Mouse (Mus musculus) MEL-GATA-1-ER (cell line): ENCODE measurements around the gene Efhc1.

Experiments
- DNase-seq: peaks from one replicate; pipeline ENCODE4 v3.0.0-alpha.2; 2012; ENCODE audit warnings: low read depth; ENCODE audit errors: extremely low read depth

Gene Efhc1

DNA sequence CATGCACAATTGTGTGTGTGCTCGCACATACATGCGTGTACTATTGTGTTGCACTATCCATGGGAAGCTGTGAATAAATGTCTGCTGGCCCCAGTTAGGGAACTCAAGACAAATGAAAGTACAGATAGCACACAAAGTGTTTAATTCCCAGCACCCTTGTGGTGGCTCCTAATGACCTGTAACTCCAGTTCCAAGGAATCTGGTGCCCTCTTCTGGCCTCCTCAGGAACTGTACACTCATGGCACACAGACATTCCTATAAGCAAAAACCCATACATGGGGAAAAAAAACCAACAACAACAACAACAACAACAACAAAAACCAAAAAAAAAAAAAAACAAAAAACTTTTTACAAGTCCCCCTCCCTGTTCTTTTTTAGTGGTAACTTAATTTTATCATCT, 8.4 kb upstream of the Efhc1 start:
- no peak for DNase-seq

DNA sequence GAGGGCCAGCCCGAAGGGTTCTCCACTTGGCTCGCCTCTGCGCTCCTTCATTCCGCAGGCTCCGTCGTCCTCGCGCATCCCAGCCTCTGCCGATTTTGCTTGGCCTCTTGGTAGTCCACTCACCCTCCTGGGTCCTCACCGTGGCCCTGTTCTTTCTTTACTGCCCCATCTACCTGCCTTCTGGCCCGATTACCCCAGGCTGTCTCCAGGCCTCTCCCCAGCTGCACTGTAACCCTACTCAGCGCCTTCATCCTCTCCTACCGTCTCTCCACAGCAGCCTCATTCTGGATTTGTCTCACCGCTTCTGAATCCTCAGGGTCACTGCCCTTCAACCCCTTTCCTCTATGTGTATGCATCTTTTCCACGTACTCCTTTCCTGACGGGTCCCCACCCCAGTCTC, 373 bp downstream of the Efhc1 start:
- no peak for DNase-seq

GRCm38 (mm10) chr1:20954876-20955275, 3.5 kb downstream of the Efhc1 start:
- no peak for DNase-seq

DNA sequence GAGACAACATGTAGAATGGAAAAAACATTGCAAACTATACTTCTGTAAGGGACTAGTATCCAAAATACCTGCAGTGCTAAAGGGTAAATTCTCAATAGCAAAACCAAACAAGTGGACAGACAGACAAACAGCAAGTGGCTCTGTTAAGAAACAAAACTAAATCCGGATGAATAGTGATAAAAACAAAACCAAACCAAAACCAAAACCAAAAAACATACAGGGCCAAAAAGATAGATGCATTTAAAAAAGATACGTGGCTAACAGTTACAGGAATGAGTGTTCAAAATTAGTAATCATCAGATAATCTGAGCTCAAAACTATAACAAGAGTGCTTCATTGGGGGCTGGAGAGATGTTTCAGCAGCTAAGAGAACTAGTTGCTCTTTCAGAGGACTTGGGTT, 18.2 kb downstream of the Efhc1 start:
- no peak for DNase-seq

DNA sequence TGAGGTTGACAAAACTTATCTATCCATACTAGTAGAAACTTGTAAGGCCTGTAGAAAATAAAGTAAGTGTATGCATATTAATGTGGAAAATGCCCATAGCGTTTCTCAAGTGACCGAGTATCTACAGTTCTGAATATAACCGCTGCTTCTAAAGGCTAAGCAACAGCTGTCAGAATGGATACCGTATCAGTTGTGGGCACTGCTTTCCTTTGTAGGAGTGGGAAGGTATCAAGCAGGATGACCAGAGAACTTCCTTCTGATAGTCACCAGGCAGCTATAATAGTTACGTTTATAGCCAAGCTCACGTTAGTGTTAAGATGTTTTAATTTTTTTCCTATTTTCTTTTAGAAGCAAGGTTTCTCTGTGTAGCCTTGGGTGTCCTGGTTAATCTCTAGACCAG, 22.0 kb downstream of the Efhc1 start:
- DNase-seq, result no peak

GRCm38 (mm10) chr1:20974341-20975135, 23.1 kb downstream of the Efhc1 start:
- DNase-seq, result no peak

- no peak for DNase-seq
These were observed 29.1 kb downstream of the Efhc1 start for GRCm38 (mm10) chr1:20980553-20980952.

DNA sequence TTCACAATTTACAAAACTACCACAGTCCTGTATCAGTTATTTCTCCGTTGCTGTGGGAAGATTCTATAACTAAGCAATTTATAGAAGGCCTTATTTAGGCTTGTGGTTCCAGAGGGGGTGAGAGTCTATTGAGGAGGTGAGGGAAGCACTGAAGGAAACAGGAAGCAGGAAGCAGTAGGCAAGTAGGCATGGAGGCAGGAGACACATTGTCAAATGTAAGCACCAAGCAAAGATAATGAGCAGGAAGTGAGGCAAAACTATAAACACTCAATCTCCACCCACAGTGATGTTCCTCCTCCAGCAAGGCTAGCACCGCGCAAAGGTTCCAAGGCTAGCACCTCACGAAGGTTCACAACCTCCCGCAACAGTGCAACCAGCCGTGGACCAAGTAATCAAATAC, 30.3 kb downstream of the Efhc1 start:
- DNase-seq, result no peak

GRCm38 (mm10) chr1:20984103-20984502, 32.7 kb downstream of the Efhc1 start:
- DNase-seq, result no peak

DNA sequence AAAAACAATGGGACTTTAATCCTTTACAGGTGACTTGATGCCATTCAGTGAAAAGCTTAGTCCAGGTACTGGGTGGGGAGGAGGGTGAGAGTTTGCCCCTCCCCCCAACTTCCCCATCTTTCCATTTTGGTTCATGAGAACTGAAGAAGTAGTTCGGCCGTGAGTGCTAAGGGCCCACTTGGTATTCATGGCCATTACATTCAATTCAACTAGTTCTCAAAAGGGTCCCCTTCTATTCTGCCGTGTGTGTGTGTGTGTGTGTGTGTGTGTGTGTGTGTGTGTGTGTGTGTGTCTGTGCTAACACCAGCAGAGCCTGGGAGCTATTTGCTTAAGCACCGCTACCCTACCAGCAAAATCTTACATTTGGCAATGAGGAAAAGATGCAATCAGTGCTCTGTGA, 33.2 kb downstream of the Efhc1 start:
- no peak for DNase-seq

DNA sequence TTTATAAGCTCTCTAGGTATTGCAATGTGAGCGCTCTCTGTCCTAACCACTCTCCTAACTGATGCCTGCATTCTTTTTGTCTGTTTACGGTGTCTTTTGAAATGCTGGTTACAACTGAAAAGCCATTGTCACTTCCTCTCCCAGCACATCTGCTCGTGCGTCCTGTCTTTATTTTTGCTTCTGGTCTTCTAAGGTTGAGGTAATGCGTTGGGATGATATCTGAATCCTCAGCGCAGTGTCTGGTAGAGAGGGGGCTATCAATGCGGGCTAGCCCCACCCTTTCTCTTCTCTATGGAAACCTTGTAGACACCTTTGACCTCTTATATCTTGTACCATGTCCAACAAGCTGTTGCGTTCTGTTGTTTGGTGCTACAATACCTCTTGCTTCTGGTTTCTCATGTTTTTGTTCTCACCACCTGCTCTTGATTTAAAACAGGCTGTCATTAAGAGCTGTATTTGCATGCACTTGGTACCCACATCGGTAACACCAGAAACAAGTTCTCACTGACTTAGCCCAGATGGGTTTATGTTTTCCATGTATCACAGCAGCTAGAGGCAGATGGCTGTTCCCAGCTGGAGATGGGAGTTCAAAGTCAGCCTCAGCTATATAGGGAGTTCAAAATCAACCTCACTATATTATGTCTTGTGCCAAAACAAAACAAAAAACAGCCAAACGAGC, 35.1 kb downstream of the Efhc1 start:
- no peak for DNase-seq

GRCm38 (mm10) chr1:20989461-20990083, 38.1 kb downstream of the Efhc1 start:
- no peak for DNase-seq

DNA sequence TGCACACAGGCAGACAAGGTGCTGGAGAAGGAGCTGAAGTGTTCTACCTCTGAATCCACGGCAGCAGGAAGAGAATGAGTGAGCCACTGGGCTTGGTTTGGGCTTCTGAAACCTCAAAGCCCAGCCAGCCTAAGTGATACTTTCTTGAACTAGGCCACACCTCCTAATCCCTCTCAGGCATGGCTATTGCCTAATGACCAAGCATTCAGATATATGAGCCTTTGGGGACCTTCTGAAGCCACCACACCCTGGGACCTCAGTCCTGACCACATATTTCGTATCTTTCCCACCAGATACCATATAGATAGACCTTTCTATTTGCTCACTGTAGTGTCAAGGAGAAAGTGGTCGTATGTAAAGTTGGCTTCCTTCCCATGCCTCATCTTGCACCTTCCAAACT, 42.3 kb downstream of the Efhc1 start:
- DNase-seq, result no peak

GRCm38 (mm10) chr1:20994338-20994737, 42.9 kb downstream of the Efhc1 start:
- no peak for DNase-seq

DNA sequence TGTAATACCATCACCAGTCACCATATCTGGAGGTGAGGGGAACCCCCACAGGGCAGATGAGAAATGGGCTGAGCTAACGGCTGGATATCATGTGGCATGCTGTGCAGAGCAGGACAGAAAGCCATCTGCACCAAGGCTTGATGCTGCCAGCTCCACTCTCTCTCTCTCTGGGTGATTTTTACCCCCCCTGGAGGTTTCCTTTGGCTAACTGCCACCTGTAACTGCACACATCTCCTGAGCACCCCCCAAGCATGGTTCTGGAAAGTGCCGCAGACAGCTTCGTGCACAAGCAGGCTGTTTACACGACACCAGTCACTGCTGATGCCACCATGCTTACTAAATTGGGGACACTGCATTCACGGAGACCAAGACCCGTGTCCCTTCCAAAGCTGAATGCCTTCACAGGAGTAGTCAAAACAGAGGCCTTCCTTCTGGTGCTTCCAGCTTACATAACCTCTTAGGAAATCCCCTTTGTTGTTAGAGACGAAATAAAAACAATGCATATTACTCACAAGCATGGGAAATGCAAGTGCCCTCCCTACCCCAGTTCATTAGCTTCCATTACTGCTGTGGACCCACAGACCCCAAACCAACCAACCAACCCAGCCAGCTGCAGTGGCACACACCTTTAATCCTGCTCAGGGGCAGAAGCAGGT, 44.0 kb downstream of the Efhc1 start:
- DNase-seq, result no peak

DNA sequence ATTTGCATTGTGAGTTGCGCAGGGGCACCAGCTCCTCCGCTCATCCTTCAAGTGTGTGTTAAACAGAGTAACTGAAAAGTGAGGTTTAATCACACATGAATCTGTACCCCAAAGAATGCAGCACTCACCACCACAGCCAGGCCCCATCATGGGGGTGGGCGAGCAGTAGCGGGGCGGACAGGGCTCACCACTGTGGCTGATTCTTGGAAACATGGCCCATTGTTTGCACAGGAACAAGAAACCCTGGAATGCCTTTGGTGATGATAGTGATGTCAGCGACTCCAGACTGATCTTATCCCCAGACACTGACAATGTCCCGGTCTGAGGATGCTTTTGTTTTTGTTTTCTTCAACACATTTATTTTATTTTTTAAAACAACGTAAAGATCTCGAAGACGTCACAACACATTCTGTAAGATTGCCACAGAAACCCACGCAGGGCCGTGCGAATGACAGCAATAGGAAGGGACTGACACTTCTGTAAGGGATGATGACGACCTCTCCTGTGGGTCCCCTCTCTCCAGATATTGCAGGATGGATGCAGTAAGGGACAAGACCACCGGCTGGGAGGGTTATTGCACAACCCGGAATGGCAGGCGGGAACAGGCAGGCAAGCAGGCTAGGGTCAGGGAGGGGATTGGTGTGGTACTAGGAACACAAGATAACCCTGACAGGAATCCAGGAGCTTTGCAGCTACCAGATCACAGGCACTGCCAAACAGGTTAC, 45.3 kb downstream of the Efhc1 start:
- no peak for DNase-seq

DNA sequence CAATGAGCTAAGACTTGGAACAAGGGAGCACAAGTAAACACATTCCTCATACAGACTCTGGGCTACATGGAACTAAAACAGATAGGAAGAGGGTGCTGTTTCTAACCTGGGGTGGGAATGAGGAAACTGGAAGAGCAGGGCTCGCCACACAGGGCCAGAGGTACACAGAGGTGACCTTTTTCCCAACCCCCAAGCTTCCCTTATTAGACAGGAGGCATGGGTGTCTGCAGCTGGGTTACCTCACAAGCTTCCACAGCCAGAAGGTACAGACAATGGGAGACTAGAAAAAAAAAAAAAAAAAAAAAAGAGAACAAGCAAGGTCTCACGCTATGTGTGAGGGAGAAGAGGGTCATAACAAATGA, 45.9 kb downstream of the Efhc1 start:
- no peak for DNase-seq

GRCm38 (mm10) chr1:20997881-20998389, 46.5 kb downstream of the Efhc1 start:
- DNase-seq, result no peak

GRCm38 (mm10) chr1:21002246-21003142, 51.1 kb downstream of the Efhc1 start:
- no peak for DNase-seq

- DNase-seq, result no peak
These were observed 53.2 kb downstream of the Efhc1 start for GRCm38 (mm10) chr1:21004596-21004995.
